Comparison of ENCODE assay signal across 17 mouse cellular contexts in genomic region chr9:60259626-60260025, GRCm38 (mm10).
DNase-seq lines count a peak whose midpoint lies in the region; ATAC-seq and TF ChIP-seq lines count a peak whose summit lies in the region.
"Had no signal": no experiment of that assay in that cellular context is flagged by ENCODE, and none has a peak within 500 bp of the region (broad histone marks: within the 10 kb centered on the region; RNA-seq: fewer than 3 reads in every experiment).

No protein-coding gene starts in this region.

- no peak overlapping the region for H3K4me3 ChIP-seq in forebrain, postnatal 0 days (ENCODE audit: low read depth, low read length)
- H3K4me3 ChIP-seq in forebrain, embryonic 15.5 days, result no peak overlapping the region
- no peak overlapping the region for H3K4me3 ChIP-seq in midbrain, embryonic 14.5 days (replicated peaks; ENCODE audit: low read depth, low read length)
- no peak overlapping the region for H3K4me3 ChIP-seq in midbrain, embryonic 15.5 days
- H3K4me3 ChIP-seq in liver, embryonic 11.5 days (ENCODE audit: low read depth, low read length), result no peak overlapping the region
- H3K4me3 ChIP-seq: left cerebral cortex, adult 2 months; limb, embryonic 13.5 days; myocyte; neural tube, embryonic 15.5 days; stomach, embryonic 15.5 days had no signal

- 49% methylated on average over 13 of the region's 13 CpGs for WGBS in forebrain, postnatal 0 days
- WGBS in forebrain, embryonic 15.5 days, result 75% methylated on average over 13 of the region's 13 CpGs
- WGBS in midbrain, embryonic 14.5 days, result 65% methylated on average over 13 of the region's 13 CpGs
- WGBS in midbrain, embryonic 15.5 days, result 67% methylated on average over 13 of the region's 13 CpGs
- WGBS in liver, embryonic 11.5 days, result 85% methylated on average over 13 of the region's 13 CpGs

- H3K27me3 ChIP-seq in forebrain, postnatal 0 days (ENCODE audit: insufficient read depth, low read length), result no peaks in the 10 kb centered on the region; the same call in 1 of the 2 replicates
- H3K27me3 ChIP-seq in forebrain, embryonic 15.5 days, result no peaks in the 10 kb centered on the region
- no peaks in the 10 kb centered on the region for H3K27me3 ChIP-seq in midbrain, embryonic 14.5 days (ENCODE audit: control insufficient read depth, insufficient read depth, low read length)
- no peaks in the 10 kb centered on the region for H3K27me3 ChIP-seq in midbrain, embryonic 15.5 days (replicated peaks)
- no peaks in the 10 kb centered on the region for H3K27me3 ChIP-seq in liver, embryonic 11.5 days (replicated peaks; ENCODE audit: control insufficient read depth, insufficient read depth, low read length)
- H3K27me3 ChIP-seq: limb, embryonic 13.5 days; neural tube, embryonic 15.5 days; stomach, embryonic 15.5 days had no signal

- H3K27ac ChIP-seq in forebrain, postnatal 0 days (ENCODE audit: low read depth, low read length), result no peak overlapping the region
- no peak overlapping the region for H3K27ac ChIP-seq in forebrain, embryonic 15.5 days (replicated peaks)
- no peak overlapping the region for H3K27ac ChIP-seq in midbrain, embryonic 14.5 days (replicated peaks; ENCODE audit: low read depth, low read length)
- no peak overlapping the region for H3K27ac ChIP-seq in midbrain, embryonic 15.5 days
- no peak overlapping the region for H3K27ac ChIP-seq in liver, embryonic 11.5 days (ENCODE audit: low read depth, low read length)
- H3K27ac ChIP-seq: left cerebral cortex, adult 2 months; limb, embryonic 13.5 days; neural tube, embryonic 15.5 days; stomach, embryonic 15.5 days had no signal

- H3K9me3 ChIP-seq in forebrain, postnatal 0 days (ENCODE audit: low read length), result no peaks in the 10 kb centered on the region
- H3K9me3 ChIP-seq in forebrain, embryonic 15.5 days, result no peaks in the 10 kb centered on the region
- no peaks in the 10 kb centered on the region for H3K9me3 ChIP-seq in midbrain, embryonic 14.5 days (ENCODE audit: control insufficient read depth, low read length)
- H3K9me3 ChIP-seq in midbrain, embryonic 15.5 days, result no peaks in the 10 kb centered on the region
- no peaks in the 10 kb centered on the region for H3K9me3 ChIP-seq in liver, embryonic 11.5 days (ENCODE audit: control insufficient read depth, low read length)
- H3K9me3 ChIP-seq: limb, embryonic 13.5 days; neural tube, embryonic 15.5 days; stomach, embryonic 15.5 days had no signal

- no peak for TF ChIP-seq CTCF in forebrain, postnatal 0 days (IDR thresholded peaks at IDR 0.05; ENCODE audit: low read depth)

- peak; percentile 32 for ATAC-seq in forebrain, postnatal 0 days
- no peak for ATAC-seq in forebrain, embryonic 15.5 days (replicated peaks)
- no peak for ATAC-seq in midbrain, embryonic 14.5 days (ENCODE audit: low FRiP score, low TSS enrichment)
- ATAC-seq in midbrain, embryonic 15.5 days (replicated peaks), result no peak
- no peak for ATAC-seq in liver, embryonic 11.5 days (replicated peaks; ENCODE audit: low FRiP score)

- peak; percentile 31 for DNase-seq in forebrain, postnatal 0 days
- peak; percentile 33 for DNase-seq in heart, adult 8-10 months (ENCODE audit: low spot score)
- no peak for DNase-seq in heart, postnatal 25 days (ENCODE audit: low spot score)
- peak; percentile 36 for DNase-seq in midbrain, embryonic 14.5 days
- DNase-seq in heart, postnatal 10 days, result peak; percentile 46 to 50
- DNase-seq in liver, embryonic 11.5 days (ENCODE audit: low spot score), result no peak
- DNase-seq: adrenal gland, postnatal 14 days; cerebellum, adult 9-10 months; kidney, adult 2 months; kidney, postnatal 25 days had no signal

- intact Hi-C loops in heart, postnatal 25 days (cut with DNase I), result no loop called here
- intact Hi-C loops in heart, postnatal 10 days (cut with DNase I), result no loop called here

- no peak overlapping the region for H3K4me2 ChIP-seq in forebrain, postnatal 0 days (ENCODE audit: low read depth)
- no peak overlapping the region for H3K4me2 ChIP-seq in forebrain, embryonic 15.5 days (replicated peaks)
- no peak overlapping the region for H3K4me2 ChIP-seq in midbrain, embryonic 14.5 days (ENCODE audit: low read length)
- no peak overlapping the region for H3K4me2 ChIP-seq in midbrain, embryonic 15.5 days
- H3K4me2 ChIP-seq in liver, embryonic 11.5 days, result no peak overlapping the region
- H3K4me2 ChIP-seq: limb, embryonic 13.5 days; neural tube, embryonic 15.5 days; stomach, embryonic 15.5 days had no signal

- no peaks in the 10 kb centered on the region for H3K36me3 ChIP-seq in forebrain, postnatal 0 days (ENCODE audit: insufficient read depth)
- H3K36me3 ChIP-seq in forebrain, embryonic 15.5 days, result no peaks in the 10 kb centered on the region
- H3K36me3 ChIP-seq in midbrain, embryonic 14.5 days (ENCODE audit: control insufficient read depth, insufficient read depth, low read length), result no peaks in the 10 kb centered on the region
- H3K36me3 ChIP-seq in midbrain, embryonic 15.5 days (replicated peaks), result no peaks in the 10 kb centered on the region
- H3K36me3 ChIP-seq in liver, embryonic 11.5 days (ENCODE audit: control insufficient read depth, insufficient read depth, low read length), result no peaks in the 10 kb centered on the region
- H3K36me3 ChIP-seq: limb, embryonic 13.5 days; neural tube, embryonic 15.5 days; stomach, embryonic 15.5 days had no signal

- H3K4me1 ChIP-seq in forebrain, postnatal 0 days (ENCODE audit: insufficient read depth), result peaks cover 2% of the 10 kb centered on the region; the same call in 1 of the 2 replicates
- peaks cover 2% of the 10 kb centered on the region; the same call in 1 of the 2 replicates for H3K4me1 ChIP-seq in forebrain, embryonic 15.5 days
- no peaks in the 10 kb centered on the region for H3K4me1 ChIP-seq in midbrain, embryonic 14.5 days (ENCODE audit: control insufficient read depth, insufficient read depth, low read length)
- H3K4me1 ChIP-seq in midbrain, embryonic 15.5 days, result no peaks in the 10 kb centered on the region
- H3K4me1 ChIP-seq in liver, embryonic 11.5 days (replicated peaks; ENCODE audit: control insufficient read depth, insufficient read depth, low read length), result peaks cover 3% of the 10 kb centered on the region; the same call in 1 of the 2 replicates

- no peak overlapping the region for H3K9ac ChIP-seq in forebrain, postnatal 0 days
- no peak overlapping the region for H3K9ac ChIP-seq in forebrain, embryonic 15.5 days (replicated peaks)
- no peak overlapping the region for H3K9ac ChIP-seq in midbrain, embryonic 14.5 days (replicated peaks; ENCODE audit: low read length)
- no peak overlapping the region for H3K9ac ChIP-seq in midbrain, embryonic 15.5 days
- no peak overlapping the region for H3K9ac ChIP-seq in liver, embryonic 11.5 days (ENCODE audit: low read depth, low read length)
- H3K9ac ChIP-seq: limb, embryonic 13.5 days; neural tube, embryonic 15.5 days; stomach, embryonic 15.5 days had no signal

Comparison
In these comparisons a context has a peak if more than half of its experiments do, and no peak if none do; other contexts are left out.
1. DNase-seq: peak in forebrain, postnatal 0 days (single experiment), heart, adult 8-10 months (single experiment), midbrain, embryonic 14.5 days (single experiment) and heart, postnatal 10 days (2 of 2); none in heart, postnatal 25 days (single experiment) and liver, embryonic 11.5 days (single experiment).